Mouse (Mus musculus) telencephalon, adult 2 months (tissue): ENCODE results near the gene Mapk12.
A peak's percentile ranks its signal among the peaks of the same experiment; 100 is the strongest.

Source experiments
- DNase-seq: peaks from one replicate; pipeline ENCODE4 v3.0.0-alpha.2; 2011; ENCODE audit warnings: low read depth, low spot score

Gene Mapk12

DNA sequence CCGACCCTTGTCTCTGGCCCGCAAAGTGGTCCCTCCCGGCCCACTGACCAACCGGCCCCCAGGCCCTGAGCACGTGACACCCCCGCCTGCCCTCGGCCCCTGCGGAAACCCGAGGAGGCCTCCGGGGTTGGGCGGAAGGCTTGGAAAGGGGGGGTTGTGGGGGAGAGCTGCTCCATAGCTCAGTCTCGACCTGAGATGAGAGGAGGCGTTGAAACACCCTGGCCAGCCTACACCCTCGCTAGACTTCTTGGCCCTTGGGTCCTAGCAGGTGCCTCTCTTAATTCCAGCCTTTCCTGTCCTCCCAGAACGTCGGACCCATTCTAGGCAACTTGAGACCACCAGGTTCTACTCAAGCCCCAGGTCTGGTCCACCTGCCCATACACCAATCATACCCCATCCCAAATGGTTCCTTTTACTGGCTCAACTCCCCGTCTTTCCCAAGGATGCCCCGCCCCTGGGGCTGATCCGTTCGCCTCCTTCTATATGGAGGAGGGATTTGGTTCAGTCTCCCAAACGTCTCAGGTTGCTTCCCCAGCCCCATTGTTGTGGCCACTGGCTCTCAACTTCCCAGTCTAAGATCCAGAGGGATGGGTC is at the start of gene Mapk12:
TSS of gene Mapk12 (minus strand) at position 45 of the 594 bp plus-strand sequence.
- no peak for DNase-seq

DNA sequence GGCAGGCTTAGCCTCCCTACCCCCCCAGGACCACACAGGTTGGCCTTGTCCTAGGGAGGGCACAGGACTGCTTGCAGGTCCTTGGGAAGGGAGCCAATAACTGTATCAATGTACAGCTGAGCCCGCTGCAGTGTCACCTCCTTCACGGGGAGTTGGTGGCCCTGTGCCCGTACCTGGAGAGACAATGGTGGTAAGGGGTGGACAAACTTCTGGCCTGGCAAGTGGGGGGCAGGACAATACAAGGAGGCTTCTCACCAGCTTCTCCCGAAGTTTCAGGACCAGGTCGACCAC is 44.4 kb upstream of the Mapk12 start:
- DNase-seq: no peak

DNA sequence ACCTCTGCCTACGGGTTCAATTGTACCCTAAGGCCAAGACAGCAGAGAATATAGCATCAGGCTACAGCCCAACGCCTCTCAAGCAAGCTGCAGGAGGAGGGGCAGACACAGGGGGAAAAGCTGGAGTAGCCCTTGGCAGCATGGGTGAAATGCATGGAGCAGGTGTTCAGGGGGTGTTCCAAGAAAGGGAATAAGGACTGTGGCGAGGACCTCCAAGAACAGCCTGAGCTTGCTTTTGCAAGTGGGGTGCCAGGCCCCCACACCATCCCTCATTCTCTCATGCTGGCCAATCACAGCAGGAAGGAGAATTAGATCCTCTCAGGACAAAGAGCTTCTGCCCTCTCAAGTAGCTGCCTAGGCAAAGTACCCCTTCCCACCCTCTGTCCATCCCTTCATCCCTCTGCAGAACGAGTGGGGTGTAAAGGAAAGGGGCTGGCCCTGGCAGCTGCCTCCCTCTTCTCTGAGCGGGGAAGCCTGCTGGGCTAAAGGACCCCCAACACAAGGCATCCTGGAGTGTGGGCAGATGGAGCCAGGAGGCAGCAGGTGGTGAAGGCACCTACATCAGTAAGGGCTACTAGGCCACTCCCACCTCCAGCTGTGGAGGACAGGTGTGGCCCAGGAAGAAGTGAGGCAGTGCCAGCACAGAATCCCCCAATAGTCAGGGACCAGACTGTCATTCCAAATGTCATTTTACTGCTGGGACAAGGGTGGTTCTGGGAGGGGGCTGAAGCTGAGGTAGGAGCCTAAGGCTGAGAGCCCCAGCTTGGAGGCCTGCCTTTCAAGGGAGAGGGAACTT is 43.8 kb upstream of the Mapk12 start:
- DNase-seq: no peak

DNA sequence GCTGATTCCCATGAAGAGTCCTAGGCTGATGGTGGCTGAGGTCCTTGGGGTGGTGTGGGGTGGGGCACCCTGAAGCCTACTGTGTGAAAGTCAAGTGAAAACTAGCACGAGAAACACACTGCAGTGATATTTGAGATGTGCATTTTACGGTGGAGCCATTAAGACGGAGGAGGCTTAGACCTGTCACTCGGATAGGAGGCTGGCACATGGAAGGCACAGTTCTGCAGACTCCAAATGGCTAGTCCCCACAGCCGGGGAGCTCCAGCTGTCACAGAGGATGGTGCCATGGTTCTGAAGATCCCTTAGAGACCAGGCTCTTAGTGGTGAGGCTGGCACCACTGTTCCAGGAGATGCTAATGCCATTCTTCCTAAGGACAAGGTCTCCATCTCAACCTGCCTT is 42.3 kb upstream of the Mapk12 start:
- no peak for DNase-seq

DNA sequence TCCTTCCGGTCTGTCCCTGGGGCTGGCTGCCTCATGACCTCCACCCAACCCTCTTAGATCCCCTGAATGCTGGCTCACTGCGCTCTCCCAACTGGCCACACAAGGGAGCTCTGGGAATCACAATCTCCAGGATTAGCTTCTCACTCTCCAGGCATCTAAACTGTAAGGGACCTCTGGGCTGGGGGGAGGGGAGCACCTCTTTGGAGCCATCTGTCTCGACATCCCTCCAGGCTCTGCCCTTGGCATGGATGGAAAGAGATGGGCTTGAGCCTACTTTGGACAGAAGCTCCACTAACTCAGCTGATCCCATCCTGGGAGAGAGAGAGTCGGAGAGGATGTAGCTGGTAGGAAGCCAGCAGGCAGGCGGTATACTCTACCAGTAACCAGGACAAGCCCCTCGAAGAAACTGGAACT is 41.8 kb upstream of the Mapk12 start:
- DNase-seq: no peak

DNA sequence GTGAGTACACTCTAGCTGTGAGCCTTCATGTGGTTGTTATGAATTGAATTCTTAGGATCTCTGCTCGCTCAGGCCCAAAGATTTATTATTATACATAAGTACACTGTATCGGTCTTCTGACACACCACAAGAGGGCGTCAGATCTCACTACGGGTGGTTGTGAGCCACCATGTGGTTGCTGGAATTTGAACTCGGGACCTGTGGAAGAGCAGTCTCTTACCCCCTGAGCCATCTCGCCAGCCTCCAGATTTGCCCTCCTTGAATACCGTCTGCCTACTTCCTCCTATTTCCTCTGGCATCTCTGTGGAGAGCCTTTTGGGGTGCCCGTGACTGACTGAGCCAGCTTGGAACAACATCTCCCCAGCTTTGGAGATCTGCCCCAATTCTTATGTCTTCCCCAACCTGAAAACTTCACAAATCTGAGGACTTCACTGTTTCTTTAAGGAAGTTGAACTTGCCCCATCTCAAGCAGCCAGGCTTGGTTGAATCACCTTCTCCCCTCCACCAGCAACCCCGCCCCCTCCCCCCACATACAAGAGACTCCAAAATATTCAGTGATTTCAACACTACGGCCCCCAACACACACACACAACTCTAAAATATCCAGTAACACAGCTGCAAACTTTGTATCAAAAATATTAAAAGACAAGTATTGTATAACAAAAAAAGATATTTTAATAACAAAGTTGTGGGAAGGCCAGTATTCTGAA is 41.2 kb upstream of the Mapk12 start:
- DNase-seq: no peak

DNA sequence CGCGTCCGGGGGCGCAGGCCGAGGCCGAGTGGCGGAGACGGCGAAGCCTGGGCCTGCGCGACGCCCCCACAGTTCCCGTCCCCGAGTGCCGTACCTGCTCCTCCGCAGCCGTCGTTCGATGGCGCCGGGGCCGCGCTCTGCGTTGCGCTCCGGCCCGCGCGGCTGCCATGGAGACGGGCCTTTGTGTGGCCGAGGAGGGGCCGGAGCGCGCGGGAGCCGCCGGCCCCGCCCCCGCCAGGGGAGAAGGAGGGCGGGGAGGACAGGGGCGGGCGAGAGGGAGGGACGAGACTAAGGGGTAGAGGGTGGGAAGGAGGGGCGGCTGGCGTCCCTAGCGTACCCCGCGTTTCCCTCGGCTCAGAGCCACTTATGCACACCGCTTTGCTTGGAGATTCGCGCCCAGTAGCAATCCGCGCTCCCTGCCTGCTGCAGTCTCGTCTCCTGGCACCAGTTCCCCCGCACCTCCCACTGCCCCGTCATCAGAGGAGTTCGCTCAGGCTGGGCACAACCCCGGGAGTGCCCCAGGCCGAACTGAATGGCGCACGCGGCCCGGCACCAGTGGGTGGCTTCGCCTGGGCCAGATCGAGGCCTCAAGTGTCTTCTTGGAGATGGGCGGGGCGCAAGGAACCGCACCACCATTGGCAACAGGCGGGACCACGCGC is 40.2 kb upstream of the Mapk12 start, which contains the start of gene Plxnb2:
TSS of gene Plxnb2 (minus strand) at position 218 of the 659 bp plus-strand sequence.
- peak; percentile 60 for DNase-seq

DNA sequence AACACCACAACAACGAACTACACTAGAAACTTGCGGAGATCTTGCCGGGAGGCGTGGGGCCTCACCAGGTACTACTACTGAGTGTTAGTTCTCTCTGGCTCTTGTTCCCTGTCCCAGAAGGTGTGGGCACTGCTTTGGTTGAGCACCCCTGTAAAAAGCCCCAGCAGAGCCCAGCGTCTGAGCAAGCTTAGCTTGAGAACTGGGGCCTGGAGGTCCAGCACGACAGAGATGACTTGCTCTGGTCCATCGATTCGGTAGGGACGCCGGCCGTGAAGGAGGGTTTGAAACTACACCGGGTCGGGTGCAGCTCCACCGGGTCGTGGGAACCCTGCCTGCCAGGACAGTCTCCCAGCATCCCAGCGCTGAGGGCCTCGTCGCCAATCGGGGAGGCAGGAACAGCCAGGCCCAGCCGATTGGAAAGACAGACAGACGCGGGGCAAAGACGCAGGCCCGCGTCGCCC is 39.6 kb upstream of the Mapk12 start:
- no peak for DNase-seq

DNA sequence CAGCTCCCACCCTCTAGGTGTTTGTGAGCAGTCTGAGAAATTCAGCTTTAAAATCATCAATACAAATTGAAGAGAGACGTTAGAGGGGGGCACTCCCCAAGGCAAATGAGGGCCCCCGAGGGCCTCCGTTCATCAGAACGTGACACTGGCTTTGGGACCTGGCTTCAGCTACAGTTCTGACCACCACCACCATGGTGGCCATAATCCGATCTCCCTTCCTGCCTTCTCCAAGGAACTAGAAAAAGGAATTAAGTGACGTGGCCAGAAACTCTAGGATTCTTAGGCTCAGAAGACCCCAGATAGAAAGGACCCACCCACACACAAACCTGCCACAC is 39.1 kb upstream of the Mapk12 start:
- no peak for DNase-seq

DNA sequence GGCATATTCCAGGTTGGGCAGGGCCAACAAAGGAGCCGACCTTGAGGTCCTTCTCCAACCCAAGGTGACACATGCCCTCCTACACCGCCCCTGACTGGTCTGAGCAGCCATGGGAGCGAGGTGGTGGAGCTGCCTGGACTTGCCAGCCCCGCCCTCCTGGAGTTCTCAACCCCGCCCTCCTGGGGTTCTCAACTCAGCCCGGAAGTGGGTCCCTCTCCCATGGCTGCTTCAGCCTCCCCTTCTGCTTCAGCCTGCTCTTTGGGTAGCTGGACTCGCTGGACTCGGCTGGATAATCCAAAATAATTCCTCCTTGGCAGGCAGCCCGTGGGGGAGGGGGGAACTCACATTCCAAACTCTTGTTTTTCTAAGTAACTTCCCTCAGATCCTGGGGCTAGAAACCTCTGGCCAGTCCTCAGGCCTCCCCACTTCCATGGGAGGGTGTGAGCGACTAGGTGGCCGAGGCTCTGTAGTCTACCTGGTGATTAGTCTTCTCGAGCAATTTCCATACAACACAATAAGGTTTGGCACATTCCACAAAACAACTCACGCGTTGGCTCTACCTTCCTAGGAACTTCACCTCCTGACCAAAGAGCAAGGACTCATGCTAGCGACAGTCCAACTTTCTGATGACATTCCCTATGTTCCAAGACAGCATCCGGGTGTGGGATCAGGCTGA is 38.6 kb upstream of the Mapk12 start:
- DNase-seq: no peak

DNA sequence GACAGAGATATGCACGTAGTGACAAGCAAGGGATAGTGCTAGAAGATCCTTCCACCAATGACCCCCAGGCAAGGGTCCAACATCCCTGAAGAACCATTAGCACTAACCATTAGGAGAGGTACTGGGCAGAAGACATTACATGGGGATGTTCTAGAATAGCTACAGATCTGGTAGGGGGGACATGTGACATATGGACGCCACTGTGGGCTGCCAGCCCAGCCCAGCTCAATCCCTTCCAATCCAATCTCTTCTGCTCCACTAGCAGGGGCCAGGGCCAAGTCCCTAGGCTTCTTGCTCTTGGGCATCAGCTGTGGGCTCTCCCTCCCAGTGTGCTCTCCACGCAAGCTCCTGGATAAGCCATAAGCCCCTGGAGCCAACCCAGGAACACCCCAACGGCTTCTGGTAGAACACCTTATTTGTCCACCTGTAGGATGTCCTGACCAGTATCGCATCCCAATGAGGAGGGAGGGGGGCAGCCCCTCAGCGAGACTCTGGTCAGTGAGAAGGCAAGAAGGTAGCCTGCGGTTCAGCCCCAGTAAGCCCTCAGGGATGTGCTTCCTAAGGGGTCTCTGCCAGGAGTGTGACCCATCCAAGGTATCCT is 37.9 kb upstream of the Mapk12 start:
- DNase-seq: no peak

DNA sequence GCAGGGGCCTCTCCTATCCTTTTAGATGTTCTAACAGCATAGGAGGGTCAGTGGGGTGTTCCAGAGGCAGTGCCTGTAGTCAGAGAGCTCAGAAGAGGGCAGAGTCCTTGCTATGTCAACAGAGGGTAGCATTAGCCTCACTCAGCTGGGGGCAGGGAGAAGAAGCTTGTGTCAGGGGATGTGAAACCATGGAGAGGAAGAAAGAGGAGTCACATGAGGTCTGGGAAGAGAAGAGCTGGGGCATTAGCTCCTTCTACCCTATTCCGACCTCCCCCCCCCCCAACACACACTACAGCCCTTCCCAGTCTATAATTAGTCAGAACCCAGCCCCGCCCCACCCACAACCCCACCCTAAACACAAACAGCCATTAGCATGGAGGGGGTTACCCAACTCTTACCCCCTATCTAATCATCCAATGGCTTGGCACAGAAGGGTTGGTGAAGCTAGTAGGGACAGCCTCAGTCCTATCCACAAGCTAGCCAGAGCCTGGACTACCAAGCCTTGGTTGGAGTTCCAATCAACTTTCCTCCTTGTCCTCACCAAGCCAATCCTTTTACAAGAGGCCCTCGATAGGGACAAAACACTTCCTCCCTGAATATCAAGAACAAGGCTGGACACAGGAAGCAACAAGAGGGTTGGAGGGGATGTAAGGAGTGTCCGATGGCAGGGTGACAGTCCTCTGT is 37.2 kb upstream of the Mapk12 start:
- DNase-seq: no peak

DNA sequence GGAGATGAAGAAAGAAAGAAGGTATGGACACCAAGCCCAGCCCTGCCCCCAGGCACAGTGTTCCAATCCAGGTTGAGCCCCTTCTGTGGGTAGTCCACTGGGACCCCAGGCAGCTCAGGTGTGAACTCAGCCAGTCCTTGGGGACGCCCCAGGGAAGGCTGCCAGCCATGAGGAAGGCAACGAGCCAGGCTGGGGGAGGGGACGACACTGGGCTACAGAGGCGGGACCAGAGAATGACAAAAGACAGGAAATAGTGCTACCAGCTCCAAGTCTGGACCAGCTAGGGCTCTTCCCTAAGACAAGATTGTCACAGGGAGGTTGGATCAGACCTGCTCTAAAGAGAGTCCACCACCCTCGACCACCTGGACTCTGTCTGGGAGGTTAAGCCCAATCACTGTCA is 36.6 kb upstream of the Mapk12 start:
- no peak for DNase-seq

DNA sequence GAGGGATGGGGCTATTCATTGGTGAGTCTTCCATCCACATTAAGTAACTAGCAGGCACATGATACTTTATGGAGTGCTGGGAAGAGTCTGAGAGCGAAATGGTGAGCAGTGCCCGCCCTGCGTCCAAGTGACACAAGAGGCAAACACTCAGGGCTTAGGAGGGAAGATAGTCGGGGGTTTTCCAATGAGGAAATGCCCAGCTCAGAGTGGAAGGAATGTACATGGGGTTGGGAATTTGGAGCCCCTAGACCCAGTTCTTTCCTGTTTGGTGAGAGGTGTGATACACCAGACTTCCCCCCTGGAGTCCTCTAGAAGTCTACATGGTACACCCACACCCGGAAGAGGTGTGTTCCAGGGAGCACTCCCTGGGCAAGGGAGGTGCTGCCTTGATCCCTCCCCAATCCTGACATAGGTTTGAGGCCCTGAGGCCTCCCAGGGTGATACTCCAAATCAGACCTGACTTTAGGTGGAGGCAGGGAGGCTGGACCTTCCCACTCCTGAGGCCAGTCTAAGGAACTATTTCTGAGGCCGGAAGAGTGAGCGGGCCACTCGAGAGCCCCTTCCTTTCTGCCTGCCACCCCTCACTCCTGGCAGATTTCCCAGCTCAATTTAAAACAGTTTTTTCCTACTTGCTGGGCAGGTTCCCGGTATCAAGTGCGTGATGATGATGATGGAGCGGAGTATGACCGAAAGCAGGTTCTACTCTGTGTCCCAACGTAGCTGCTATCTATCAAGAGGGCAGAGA is 35.1 kb upstream of the Mapk12 start:
- DNase-seq: no peak

DNA sequence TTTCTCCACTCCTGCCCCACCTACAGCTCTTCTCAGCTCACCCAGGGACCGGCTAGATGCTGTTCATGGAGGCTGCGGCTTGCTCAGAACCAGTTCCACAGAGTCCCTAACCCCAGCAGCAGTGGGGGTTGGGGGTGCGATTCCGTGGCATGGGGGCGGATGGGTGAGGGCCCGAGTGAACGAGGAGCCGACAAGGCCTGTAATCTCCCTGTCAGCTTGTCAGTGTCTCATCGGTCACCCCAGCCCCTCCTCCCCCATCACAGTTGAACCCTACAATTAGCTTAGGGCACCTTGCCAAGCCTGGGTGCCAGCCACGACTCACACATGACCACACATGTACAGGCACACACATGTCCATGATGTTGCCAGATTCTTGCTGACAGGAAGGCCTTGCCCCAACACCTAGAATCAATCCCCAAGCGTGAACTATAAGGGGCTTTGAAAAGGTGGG is 34.4 kb upstream of the Mapk12 start:
- DNase-seq: no peak

DNA sequence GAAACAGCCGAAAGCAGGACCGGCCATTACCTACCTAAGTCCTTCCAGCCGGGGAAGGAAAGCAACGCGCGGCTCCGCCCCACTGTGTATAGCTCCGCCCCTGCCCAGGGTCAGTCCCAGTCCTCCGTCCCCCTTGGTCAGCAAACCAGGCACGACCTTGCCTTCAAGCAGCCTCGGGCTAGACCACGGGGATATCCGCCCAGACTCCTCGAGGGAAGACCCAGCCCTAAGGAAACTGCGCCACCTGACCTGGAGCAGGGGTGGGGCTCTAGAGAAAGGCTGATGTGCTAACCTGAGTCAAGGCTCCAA is 33.4 kb upstream of the Mapk12 start:
- DNase-seq: no peak

DNA sequence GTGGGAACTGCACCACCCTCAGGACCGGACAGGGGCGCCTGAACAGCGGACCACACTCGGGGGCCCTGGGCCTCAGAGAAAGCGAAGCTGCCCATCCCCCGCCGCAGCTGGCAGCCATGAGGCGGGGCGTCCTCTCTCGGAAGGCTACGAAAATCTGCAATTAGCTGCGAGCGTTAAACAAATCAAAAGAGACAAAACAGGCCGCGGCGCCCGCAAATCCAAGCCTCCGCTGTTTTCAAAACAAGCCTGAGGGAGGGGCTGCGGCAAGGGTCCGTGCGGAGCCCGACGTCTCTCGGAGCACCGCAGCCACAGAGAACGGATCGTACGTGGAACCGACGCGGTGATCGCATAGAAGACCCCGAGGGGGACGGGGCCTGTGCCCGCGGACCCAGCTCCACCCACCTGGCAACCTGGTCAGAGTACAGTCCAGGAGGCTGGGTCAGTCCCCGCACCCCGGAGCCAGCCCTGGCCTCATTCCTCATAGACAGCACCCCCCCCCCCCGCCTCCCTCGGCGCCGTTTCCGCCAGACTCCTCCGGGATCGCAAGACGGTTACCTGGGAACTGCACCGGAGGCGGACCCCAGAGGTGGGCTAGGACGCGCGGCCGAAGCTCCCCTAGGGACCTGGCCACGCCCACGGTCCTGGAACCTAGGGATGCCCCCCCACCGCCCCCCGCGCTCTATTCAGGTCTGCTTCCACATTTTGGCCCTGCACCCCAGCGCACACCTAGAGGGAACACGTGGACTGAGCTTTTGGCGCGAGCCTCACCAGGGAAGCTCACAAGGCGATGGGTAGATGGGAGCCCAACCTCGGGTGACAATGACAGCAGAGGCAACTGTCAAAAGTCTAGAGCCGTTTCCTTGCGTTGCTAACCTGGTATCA is 32.8 kb upstream of the Mapk12 start:
- no peak for DNase-seq

DNA sequence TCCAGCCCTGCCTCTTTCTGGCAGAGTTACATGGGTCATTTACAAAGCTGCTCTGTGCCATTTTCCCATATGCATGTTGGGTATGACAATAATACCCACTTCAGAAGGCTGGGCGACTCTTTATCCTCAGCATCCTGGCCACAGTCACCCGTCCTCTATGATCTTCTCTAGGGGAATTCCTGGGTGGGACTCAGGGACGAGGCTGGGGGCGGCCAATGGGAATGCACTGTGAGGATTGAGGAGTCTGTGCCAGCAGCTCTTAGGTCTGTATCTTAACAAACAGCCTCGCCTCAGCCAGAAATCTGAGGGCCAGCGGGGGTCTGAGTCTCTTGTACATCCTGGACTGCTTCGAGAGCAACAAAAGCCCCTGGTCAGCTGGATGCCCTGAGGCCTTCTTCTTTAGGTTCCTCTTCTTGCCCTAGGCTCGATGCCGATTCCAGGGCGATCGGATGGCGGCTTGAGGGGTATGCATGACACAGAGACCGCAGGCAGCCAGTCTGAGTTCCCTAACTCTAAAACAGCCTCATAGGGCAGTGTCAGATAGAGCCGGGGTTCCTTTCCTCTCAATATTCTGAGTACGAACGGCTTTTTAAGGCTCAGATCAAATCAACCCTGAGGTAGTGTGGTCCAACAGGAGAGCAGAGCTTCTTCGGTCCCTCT is 31.9 kb upstream of the Mapk12 start:
- DNase-seq: no peak
